Mouse (Mus musculus): Measurements from ENCODE around the gene Tomm22. TPM values are rescaled to one million over a fixed set of nuclear protein-coding genes. Genes with fewer than 3 reads are reported as not detected.

The Tomm22 gene
- total RNA-seq, 2 experiments from 2014 or later: 52.8 to 78.6 TPM

- peak; percentile 98 for DNase-seq
- Histone ChIP-seq H3K27ac (peak within 1 kb of the TSS; percentile 98), H3K4me3 (peak within 1 kb of the TSS; percentile 90)
- no peak for TF ChIP-seq CTCF (IDR thresholded peaks at IDR 0.05)
- intact Hi-C loops (cut with DNase I): loop anchor here (10.0 kb wide), 1 partner anchor 143 kb away; the partner anchor contains the start of gene Ddx17
Measured at GRCm38 (mm10) chr15:79687646-79688267, 17.1 kb downstream of the Tomm22 start, which contains the start of gene Josd1. Gene Josd1 (minus strand): TSS chr15:79687919.

GRCm38 (mm10) chr15:79688268-79688956 is 17.8 kb downstream of the Tomm22 start:
- intact Hi-C loops (cut with DNase I): loop anchor here (10.0 kb wide), 1 partner anchor 144 kb away; the partner anchor contains the start of gene Ddx17
- DNase-seq: no peak
- peak overlapping the region; percentile 98 for H3K27ac ChIP-seq
- H3K4me3 ChIP-seq: peak overlapping the region; percentile 90
- TF ChIP-seq CTCF (IDR thresholded peaks at IDR 0.05): no peak

GRCm38 (mm10) chr15:79689662-79690425 is 19.2 kb downstream of the Tomm22 start:
- TF ChIP-seq CTCF (IDR thresholded peaks at IDR 0.05): no peak
- H3K4me3 ChIP-seq: peak overlapping the region; percentile 71
- H3K27ac ChIP-seq: peak overlapping the region; percentile 98
- intact Hi-C loops (cut with DNase I): loop anchor here (2.0 to 10.0 kb wide), 2 partner anchors 51 to 145 kb away; partner anchors contain the start of gene Ddx17
- no peak for DNase-seq

- no peak for TF ChIP-seq CTCF (IDR thresholded peaks at IDR 0.05)
- Histone ChIP-seq H3K4me3 (peak within 1 kb of the TSS; percentile 98), H3K27ac (peak within 1 kb of the TSS; percentile 98)
- intact Hi-C loops (cut with DNase I): loop anchor here (2.0 kb wide), 1 partner anchor 50 kb away; no protein-coding TSS in a partner anchor
- peak; percentile 98 for DNase-seq
Measured at GRCm38 (mm10) chr15:79690426-79691022, 19.9 kb downstream of the Tomm22 start, which contains the start of gene Gtpbp1. Gene Gtpbp1 (plus strand): TSS chr15:79690845.

- intact Hi-C loops (cut with DNase I): loop anchor here (2.0 kb wide), 1 partner anchor 50 kb away; no protein-coding TSS in a partner anchor
- DNase-seq: peak; percentile 74
- Histone ChIP-seq H3K27ac (peak overlapping the region; percentile 97), H3K4me3 (peak overlapping the region; percentile 98)
- TF ChIP-seq CTCF (IDR thresholded peaks at IDR 0.05): no peak
Measured at GRCm38 (mm10) chr15:79691023-79691508, 20.4 kb downstream of the Tomm22 start.

GRCm38 (mm10) chr15:79692334-79692733 is 21.7 kb downstream of the Tomm22 start:
- DNase-seq: no peak
- intact Hi-C loops (cut with DNase I): no loop called here
- no peak for TF ChIP-seq CTCF (IDR thresholded peaks at IDR 0.05)
- Histone ChIP-seq H3K4me3 (no peak overlapping the region), H3K27ac (no peak overlapping the region)

- TF ChIP-seq CTCF (IDR thresholded peaks at IDR 0.05): no peak
- intact Hi-C loops (cut with DNase I): no loop called here
- no peak for DNase-seq
- no peak overlapping the region for H3K4me3 ChIP-seq
- no peak overlapping the region for H3K27ac ChIP-seq
Measured at GRCm38 (mm10) chr15:79693740-79694139, 23.1 kb downstream of the Tomm22 start.

GRCm38 (mm10) chr15:79694512-79694911 is 23.9 kb downstream of the Tomm22 start:
- no peak for TF ChIP-seq CTCF (IDR thresholded peaks at IDR 0.05)
- no peak overlapping the region for H3K4me3 ChIP-seq
- intact Hi-C loops (cut with DNase I): no loop called here
- no peak for DNase-seq
- no peak overlapping the region for H3K27ac ChIP-seq

GRCm38 (mm10) chr15:79695516-79695915 is 24.9 kb downstream of the Tomm22 start:
- TF ChIP-seq CTCF (IDR thresholded peaks at IDR 0.05): no peak
- H3K4me3 ChIP-seq: no peak overlapping the region
- DNase-seq: no peak
- H3K27ac ChIP-seq: no peak overlapping the region
- intact Hi-C loops (cut with DNase I): no loop called here

- no peak for DNase-seq
- Histone ChIP-seq H3K27ac (no peak overlapping the region), H3K4me3 (no peak overlapping the region)
- TF ChIP-seq CTCF (IDR thresholded peaks at IDR 0.05): no peak
- intact Hi-C loops (cut with DNase I): no loop called here
Measured at GRCm38 (mm10) chr15:79696508-79696907, 25.8 kb downstream of the Tomm22 start.

GRCm38 (mm10) chr15:79697011-79697410 is 26.4 kb downstream of the Tomm22 start:
- Histone ChIP-seq H3K27ac (no peak overlapping the region), H3K4me3 (no peak overlapping the region)
- intact Hi-C loops (cut with DNase I): no loop called here
- TF ChIP-seq CTCF (IDR thresholded peaks at IDR 0.05): no peak
- DNase-seq: no peak
